Mouse (Mus musculus): ENCODE measurements around the gene Ppp1r32. TPM values are rescaled to one million over a fixed set of nuclear protein-coding genes. Genes with fewer than 3 reads are reported as not detected.

Ppp1r32 gene
- polyA plus RNA-seq, 1 experiment from 2014 or later = 1.7 TPM

- Histone ChIP-seq H3K4me3 (ENCODE audit: low read depth, low read length) (no peak overlapping the region), H3K4me2 (replicated peaks; ENCODE audit: low read depth, low read length) (no peak overlapping the region), H3K27me3 (ENCODE audit: control insufficient read depth, insufficient read depth, low read length) (peaks cover 44% of the 10 kb centered on the region), H3K36me3 (ENCODE audit: control insufficient read depth, insufficient read depth, low read length) (no peaks in the 10 kb centered on the region), H3K9me3 (ENCODE audit: control insufficient read depth, low read length) (no peaks in the 10 kb centered on the region), H3K9ac (ENCODE audit: low read depth, low read length) (no peak overlapping the region), H3K4me1 (replicated peaks; ENCODE audit: control insufficient read depth, insufficient read depth, low read length) (peaks cover 12% of the 10 kb centered on the region; the same call in 1 of the 2 replicates), H3K27ac (ENCODE audit: low read depth, low read length) (no peak overlapping the region)
- ATAC-seq (ENCODE audit: low FRiP score) (no peak), DNase-seq (ENCODE audit: low spot score) (no peak)
- 68% methylated on average over 4 of the region's 4 CpGs for WGBS
Measured at GRCm38 (mm10) chr19:10454718-10455436, 27.9 kb downstream of the Ppp1r32 start.

- Histone ChIP-seq H3K9ac (ENCODE audit: low read depth, low read length) (no peak overlapping the region), H3K4me1 (replicated peaks; ENCODE audit: control insufficient read depth, insufficient read depth, low read length) (no peaks in the 10 kb centered on the region), H3K4me2 (replicated peaks; ENCODE audit: low read depth, low read length) (no peak overlapping the region), H3K27me3 (ENCODE audit: control insufficient read depth, insufficient read depth, low read length) (peaks cover 3% of the 10 kb centered on the region), H3K27ac (ENCODE audit: low read depth, low read length) (no peak overlapping the region), H3K36me3 (ENCODE audit: control insufficient read depth, insufficient read depth, low read length) (no peaks in the 10 kb centered on the region), H3K4me3 (ENCODE audit: low read depth, low read length) (no peak overlapping the region), H3K9me3 (ENCODE audit: control insufficient read depth, low read length) (no peaks in the 10 kb centered on the region)
- DNase-seq (ENCODE audit: low spot score) (peak; percentile 89), ATAC-seq (ENCODE audit: low FRiP score) (peak; percentile 48)
- 4% methylated on average over 3 of the region's 3 CpGs for WGBS
Measured at GRCm38 (mm10) chr19:10449708-10450107, 33.0 kb downstream of the Ppp1r32 start.

GRCm38 (mm10) chr19:10449190-10449589 is 33.5 kb downstream of the Ppp1r32 start:
- no peak overlapping the region for H3K4me3 ChIP-seq (ENCODE audit: low read depth, low read length)
- WGBS = 71% methylated on average over 6 of the region's 6 CpGs
- H3K4me2 ChIP-seq (replicated peaks; ENCODE audit: low read depth, low read length) = no peak overlapping the region
- H3K36me3 ChIP-seq (ENCODE audit: control insufficient read depth, insufficient read depth, low read length) = no peaks in the 10 kb centered on the region
- no peak overlapping the region for H3K27ac ChIP-seq (ENCODE audit: low read depth, low read length)
- peaks cover 3% of the 10 kb centered on the region for H3K27me3 ChIP-seq (ENCODE audit: control insufficient read depth, insufficient read depth, low read length)
- ATAC-seq (ENCODE audit: low FRiP score) = peak; percentile 48; the same call in 1 of the 2 replicates
- no peaks in the 10 kb centered on the region for H3K9me3 ChIP-seq (ENCODE audit: control insufficient read depth, low read length)
- no peak for DNase-seq (ENCODE audit: low spot score)
- H3K4me1 ChIP-seq (replicated peaks; ENCODE audit: control insufficient read depth, insufficient read depth, low read length) = no peaks in the 10 kb centered on the region
- H3K9ac ChIP-seq (ENCODE audit: low read depth, low read length) = no peak overlapping the region

- ATAC-seq (ENCODE audit: low FRiP score) = no peak
- Histone ChIP-seq H3K9me3 (ENCODE audit: control insufficient read depth, low read length) (no peaks in the 10 kb centered on the region), H3K36me3 (ENCODE audit: control insufficient read depth, insufficient read depth, low read length) (no peaks in the 10 kb centered on the region), H3K27ac (ENCODE audit: low read depth, low read length) (no peak overlapping the region), H3K4me3 (ENCODE audit: low read depth, low read length) (no peak overlapping the region), H3K4me2 (replicated peaks; ENCODE audit: low read depth, low read length) (no peak overlapping the region), H3K4me1 (replicated peaks; ENCODE audit: control insufficient read depth, insufficient read depth, low read length) (no peaks in the 10 kb centered on the region), H3K9ac (ENCODE audit: low read depth, low read length) (no peak overlapping the region), H3K27me3 (ENCODE audit: control insufficient read depth, insufficient read depth, low read length) (peaks cover 3% of the 10 kb centered on the region)
- no peak for DNase-seq (ENCODE audit: low spot score)
- WGBS = 93% methylated on average over 7 of the region's 7 CpGs
Measured at GRCm38 (mm10) chr19:10448275-10448674, 34.5 kb downstream of the Ppp1r32 start.

- DNase-seq (ENCODE audit: low spot score) (no peak), ATAC-seq (ENCODE audit: low FRiP score) (no peak)
- Histone ChIP-seq H3K27me3 (ENCODE audit: control insufficient read depth, insufficient read depth, low read length) (no peaks in the 10 kb centered on the region), H3K4me1 (replicated peaks; ENCODE audit: control insufficient read depth, insufficient read depth, low read length) (no peaks in the 10 kb centered on the region), H3K4me2 (replicated peaks; ENCODE audit: low read depth, low read length) (no peak overlapping the region), H3K36me3 (ENCODE audit: control insufficient read depth, insufficient read depth, low read length) (no peaks in the 10 kb centered on the region), H3K27ac (ENCODE audit: low read depth, low read length) (no peak overlapping the region), H3K9me3 (ENCODE audit: control insufficient read depth, low read length) (no peaks in the 10 kb centered on the region), H3K9ac (ENCODE audit: low read depth, low read length) (no peak overlapping the region), H3K4me3 (ENCODE audit: low read depth, low read length) (no peak overlapping the region)
- 93% methylated on average over 15 of the region's 15 CpGs for WGBS
Measured at GRCm38 (mm10) chr19:10444685-10445369, 37.9 kb downstream of the Ppp1r32 start.

GRCm38 (mm10) chr19:10437521-10437920 is 45.2 kb downstream of the Ppp1r32 start:
- Histone ChIP-seq H3K27ac (ENCODE audit: low read depth, low read length) (no peak overlapping the region), H3K9me3 (ENCODE audit: control insufficient read depth, low read length) (no peaks in the 10 kb centered on the region), H3K4me1 (replicated peaks; ENCODE audit: control insufficient read depth, insufficient read depth, low read length) (no peaks in the 10 kb centered on the region), H3K36me3 (ENCODE audit: control insufficient read depth, insufficient read depth, low read length) (no peaks in the 10 kb centered on the region), H3K4me3 (ENCODE audit: low read depth, low read length) (no peak overlapping the region), H3K4me2 (replicated peaks; ENCODE audit: low read depth, low read length) (no peak overlapping the region), H3K27me3 (ENCODE audit: control insufficient read depth, insufficient read depth, low read length) (no peaks in the 10 kb centered on the region), H3K9ac (ENCODE audit: low read depth, low read length) (no peak overlapping the region)
- 38% methylated on average over 1 of the region's 1 CpGs for WGBS
- DNase-seq (ENCODE audit: low spot score) (peak; percentile 31), ATAC-seq (ENCODE audit: low FRiP score) (no peak)

GRCm38 (mm10) chr19:10436726-10437125 is 46.0 kb downstream of the Ppp1r32 start:
- Histone ChIP-seq H3K9me3 (ENCODE audit: control insufficient read depth, low read length) (no peaks in the 10 kb centered on the region), H3K36me3 (ENCODE audit: control insufficient read depth, insufficient read depth, low read length) (no peaks in the 10 kb centered on the region), H3K4me3 (ENCODE audit: low read depth, low read length) (no peak overlapping the region), H3K4me1 (replicated peaks; ENCODE audit: control insufficient read depth, insufficient read depth, low read length) (no peaks in the 10 kb centered on the region), H3K27me3 (ENCODE audit: control insufficient read depth, insufficient read depth, low read length) (no peaks in the 10 kb centered on the region), H3K4me2 (replicated peaks; ENCODE audit: low read depth, low read length) (no peak overlapping the region), H3K27ac (ENCODE audit: low read depth, low read length) (no peak overlapping the region), H3K9ac (ENCODE audit: low read depth, low read length) (no peak overlapping the region)
- WGBS = 42% methylated on average over 1 of the region's 1 CpGs
- ATAC-seq (ENCODE audit: low FRiP score) = no peak
- no peak for DNase-seq (ENCODE audit: low spot score)

GRCm38 (mm10) chr19:10435908-10436307 is 46.8 kb downstream of the Ppp1r32 start:
- 45% methylated on average over 3 of the region's 3 CpGs for WGBS
- ATAC-seq (ENCODE audit: low FRiP score) (peak; percentile 48; the same call in 1 of the 2 replicates), DNase-seq (ENCODE audit: low spot score) (peak; percentile 81)
- no peaks in the 10 kb centered on the region for H3K9me3 ChIP-seq (ENCODE audit: control insufficient read depth, low read length)
- no peaks in the 10 kb centered on the region for H3K4me1 ChIP-seq (replicated peaks; ENCODE audit: control insufficient read depth, insufficient read depth, low read length)
- H3K36me3 ChIP-seq (ENCODE audit: control insufficient read depth, insufficient read depth, low read length) = no peaks in the 10 kb centered on the region
- no peak overlapping the region for H3K4me2 ChIP-seq (replicated peaks; ENCODE audit: low read depth, low read length)
- no peak overlapping the region for H3K4me3 ChIP-seq (ENCODE audit: low read depth, low read length)
- H3K27ac ChIP-seq (ENCODE audit: low read depth, low read length) = no peak overlapping the region
- no peaks in the 10 kb centered on the region for H3K27me3 ChIP-seq (ENCODE audit: control insufficient read depth, insufficient read depth, low read length)
- no peak overlapping the region for H3K9ac ChIP-seq (ENCODE audit: low read depth, low read length)

- DNase-seq (ENCODE audit: low spot score) = no peak
- no peak overlapping the region for H3K9ac ChIP-seq (ENCODE audit: low read depth, low read length)
- 80% methylated on average over 6 of the region's 6 CpGs for WGBS
Measured at GRCm38 (mm10) chr19:10434927-10435326, 47.8 kb downstream of the Ppp1r32 start.

More at GRCm38 (mm10) chr19:10434927-10435326, 47.8 kb downstream of the Ppp1r32 start:
- Histone ChIP-seq H3K4me1 (replicated peaks; ENCODE audit: control insufficient read depth, insufficient read depth, low read length) (no peaks in the 10 kb centered on the region), H3K36me3 (ENCODE audit: control insufficient read depth, insufficient read depth, low read length) (no peaks in the 10 kb centered on the region), H3K27me3 (ENCODE audit: control insufficient read depth, insufficient read depth, low read length) (no peaks in the 10 kb centered on the region), H3K4me2 (replicated peaks; ENCODE audit: low read depth, low read length) (no peak overlapping the region), H3K4me3 (ENCODE audit: low read depth, low read length) (no peak overlapping the region), H3K27ac (ENCODE audit: low read depth, low read length) (no peak overlapping the region), H3K9me3 (ENCODE audit: control insufficient read depth, low read length) (no peaks in the 10 kb centered on the region)
- ATAC-seq (ENCODE audit: low FRiP score) = no peak

All from hindbrain, embryonic 11.5 days (tissue).